Mouse (Mus musculus): ENCODE measurements at regions not wholly inside any gene's neighbourhood (a gene's known extent, or its start where the extent isn't known, plus 50 kb on each side); places are given as distances from the start of the nearest gene placed in this dataset.

DNA sequence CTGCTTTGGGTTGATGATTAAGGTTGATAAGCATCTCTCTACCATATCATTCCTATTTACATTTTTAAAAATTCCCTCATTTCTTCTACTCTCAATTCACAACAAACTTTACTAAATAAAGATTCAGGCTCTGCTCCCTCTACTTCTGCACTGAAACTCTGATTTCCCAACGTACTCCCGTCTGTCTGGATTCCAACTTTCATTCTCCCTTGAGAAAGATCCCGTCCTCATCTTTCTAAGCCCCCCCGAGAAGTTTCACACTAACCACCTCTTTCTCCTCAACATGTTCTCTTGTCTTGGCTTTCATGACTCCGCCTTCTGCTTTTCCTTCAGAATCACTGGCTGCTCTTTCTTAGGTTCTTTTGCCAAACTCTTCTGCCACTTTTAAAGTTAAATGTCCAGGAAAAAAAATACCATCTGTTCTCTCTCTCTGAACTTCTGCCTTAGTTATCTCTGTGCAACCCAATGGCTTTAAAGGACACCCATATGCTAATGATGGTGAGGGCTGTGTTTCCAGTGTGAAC, 89.3 kb upstream of the Hmcn1 start:
- no peak for TF ChIP-seq CTCF (IDR thresholded peaks at IDR 0.05; ENCODE audit: borderline replicate concordance, extremely low read depth, insufficient read depth, insufficient read length)
- no peak for TF ChIP-seq POLR2A (IDR thresholded peaks at IDR 0.05; ENCODE audit: borderline replicate concordance, extremely low read depth, insufficient read depth, insufficient read length, poor library complexity, severe bottlenecking)
